Mouse (Mus musculus) megakaryocyte, embryonic 14.5 days (primary cell): ENCODE data around the gene Ppil1.

Experiments used
- FLI1 ChIP-seq: IDR thresholded peaks from 2 replicates; pipeline ENCODE4 v1.6.1; 2012; ENCODE audit warnings: low read length, inconsistent platforms, mixed read lengths
- GATA1 ChIP-seq: IDR thresholded peaks from 3 replicates; pipeline ENCODE4 v1.6.1; 2012; ENCODE audit warnings: mixed read lengths, low read length, inconsistent platforms, borderline replicate concordance

- no peak for TF ChIP-seq GATA1
- no peak for TF ChIP-seq FLI1
Observed at GRCm38 (mm10) chr17:29206052-29206451, 57.9 kb downstream of the Ppil1 start.
